Mouse (Mus musculus) MEL (cell line): ENCODE measurements around the gene Nfat5. TPM values are rescaled to one million over a fixed set of nuclear protein-coding genes. Genes with fewer than 3 reads are reported as not detected.

Experiments
- DNase-seq: peaks from one replicate; pipeline ENCODE4 v3.0.0; 2011; ENCODE audit warnings: low read depth, low spot score
- H3K27ac ChIP-seq: 2 replicates; pipeline ENCODE4 v1.5.1; 2012; ENCODE audit warnings: low read depth, mild to moderate bottlenecking, control low read depth, low read length, moderate library complexity; ENCODE audit not compliant: control insufficient read depth
- H3K27me3 ChIP-seq, 2 experiments: fragments of 150-350 bp in 1 of 2; sonication (generic) in 1 of 2; 2 replicates each; pipeline ENCODE4 v1.6.1; 2012; ENCODE audit warnings: low read length in 2 of 2, mild to moderate bottlenecking in 2 of 2, improper control_type of control experiment in 1 of 2, moderate library complexity in 1 of 2; ENCODE audit not compliant: insufficient read depth in 2 of 2, control insufficient read depth in 1 of 2
- H3K36me3 ChIP-seq, 2 experiments: 2 replicates each; pipeline ENCODE4 v1.6.1; 2012 to 2014; ENCODE audit warnings: low read length in 2 of 2, improper control_type of control experiment in 1 of 2, inconsistent platforms in 1 of 2, mild to moderate bottlenecking in 1 of 2; ENCODE audit not compliant: insufficient read depth in 2 of 2, control insufficient read depth in 1 of 2
- H3K4me1 ChIP-seq, 2 experiments: fragments of 150-350 bp in 1 of 2; sonication (generic) in 1 of 2; 2 replicates each; pipeline ENCODE4 v1.6.1; 2012; ENCODE audit warnings: low read length in 2 of 2, improper control_type of control experiment in 1 of 2, mild to moderate bottlenecking in 1 of 2; ENCODE audit not compliant: insufficient read depth in 2 of 2, control insufficient read depth in 1 of 2
- H3K4me3 ChIP-seq, 2 experiments: fragments of 150-350 bp in 1 of 2; sonication (generic) in 1 of 2; 2 replicates each; pipeline ENCODE4 v1.5.1; 2012; ENCODE audit warnings: low read depth in 2 of 2, low read length in 2 of 2, mild to moderate bottlenecking in 2 of 2, moderate library complexity in 2 of 2, control low read depth in 1 of 2, improper control_type of control experiment in 1 of 2; ENCODE audit not compliant: control insufficient read depth in 1 of 2, insufficient read depth in 1 of 2
- H3K79me2 ChIP-seq: 2 replicates; pipeline ENCODE4 v1.6.1; 2012; ENCODE audit warnings: mild to moderate bottlenecking, low read length, moderate library complexity; ENCODE audit not compliant: control insufficient read depth, poor library complexity, insufficient read depth
- H3K9ac ChIP-seq: 2 replicates; pipeline ENCODE4 v1.6.1; 2012; ENCODE audit warnings: low read depth, mild to moderate bottlenecking, control low read depth, low read length, moderate library complexity; ENCODE audit not compliant: control insufficient read depth, poor library complexity, severe bottlenecking
- H3K9me3 ChIP-seq: fragments of 150-350 bp; sonication (generic); replicated peaks from 2 replicates; pipeline ENCODE4 v1.6.1; 2012; ENCODE audit warnings: mild to moderate bottlenecking, low read length, improper control_type of control experiment, moderate library complexity; ENCODE audit not compliant: insufficient read depth
- BHLHE40 ChIP-seq: IDR thresholded peaks from 2 replicates; pipeline ENCODE4 v1.6.1; 2012; ENCODE audit warnings: low read depth, mild to moderate bottlenecking, inconsistent platforms, low read length, improper control_type of control experiment, borderline replicate concordance
- GABPA ChIP-seq: IDR thresholded peaks from 2 replicates; pipeline ENCODE4 v1.6.1; 2012; ENCODE audit warnings: low read depth, mild to moderate bottlenecking, inconsistent platforms, low read length, improper control_type of control experiment, moderate library complexity
- GATA1 ChIP-seq: IDR thresholded peaks from 2 replicates; pipeline ENCODE4 v1.6.1; 2011; ENCODE audit warnings: low read depth, low read length, improper control_type of control experiment
- KAT2A ChIP-seq: conservative IDR thresholded peaks from 2 replicates; pipeline ENCODE4 v1.6.1; 2012; ENCODE audit warnings: low read depth, low read length, improper control_type of control experiment, inconsistent platforms
- MAFK ChIP-seq: IDR thresholded peaks from 2 replicates; pipeline ENCODE4 v1.6.1; 2011; ENCODE audit warnings: low read depth, mild to moderate bottlenecking, low read length, improper control_type of control experiment, borderline replicate concordance
- MAX ChIP-seq: IDR thresholded peaks from 2 replicates; pipeline ENCODE4 v1.6.1; 2011; ENCODE audit warnings: low read length, improper control_type of control experiment
- MAZ ChIP-seq: IDR thresholded peaks from 2 replicates; pipeline ENCODE4 v1.6.1; 2012; ENCODE audit warnings: low read depth, mild to moderate bottlenecking, inconsistent platforms, low read length, improper control_type of control experiment
- NRF1 ChIP-seq: IDR thresholded peaks from 2 replicates; pipeline ENCODE4 v1.6.1; 2014; ENCODE audit warnings: low read depth, mild to moderate bottlenecking, inconsistent platforms, low read length, improper control_type of control experiment, moderate library complexity; ENCODE audit not compliant: poor library complexity, insufficient read depth, severe bottlenecking
- RCOR1 ChIP-seq: IDR thresholded peaks from 2 replicates; pipeline ENCODE4 v1.6.1; 2012; ENCODE audit warnings: low read depth, mild to moderate bottlenecking, inconsistent platforms, low read length, improper control_type of control experiment
- SMC3 ChIP-seq: IDR thresholded peaks from 2 replicates; pipeline ENCODE4 v1.6.1; 2011; ENCODE audit warnings: low read depth, low read length, improper control_type of control experiment
- TAL1 ChIP-seq: IDR thresholded peaks from 2 replicates; pipeline ENCODE4 v1.6.1; 2012; ENCODE audit warnings: mild to moderate bottlenecking, inconsistent platforms, low read length, moderate library complexity, mixed read lengths
- TCF12 ChIP-seq: IDR thresholded peaks from 2 replicates; pipeline ENCODE4 v1.6.1; 2014; ENCODE audit warnings: low read depth, mild to moderate bottlenecking, inconsistent platforms, low read length, improper control_type of control experiment, moderate library complexity
- USF1 ChIP-seq: IDR thresholded peaks from 2 replicates; pipeline ENCODE4 v1.6.1; 2014; ENCODE audit warnings: low read depth, mild to moderate bottlenecking, inconsistent platforms, low read length, improper control_type of control experiment, moderate library complexity
- USF2 ChIP-seq, 2 experiments: IDR thresholded peaks; 2 replicates each; pipeline ENCODE4 v1.6.1; 2011 to 2012; ENCODE audit warnings: improper control_type of control experiment in 2 of 2, low read length in 2 of 2, borderline replicate concordance in 1 of 2, inconsistent platforms in 1 of 2, low read depth in 1 of 2, mild to moderate bottlenecking in 1 of 2; ENCODE audit not compliant: insufficient read depth in 1 of 2
- ZMIZ1 ChIP-seq: IDR thresholded peaks from 2 replicates; pipeline ENCODE4 v1.6.1; 2012; ENCODE audit warnings: low read depth, mild to moderate bottlenecking, inconsistent platforms, low read length, improper control_type of control experiment, moderate library complexity
- ZNF384 ChIP-seq: IDR thresholded peaks from 2 replicates; pipeline ENCODE4 v1.6.1; 2012; ENCODE audit warnings: low read depth, mild to moderate bottlenecking, inconsistent platforms, low read length, improper control_type of control experiment
- polyA plus RNA-seq, 2 experiments: library from polyadenylated mRNA; stranded (reverse) in 1 of 2; unstranded in 1 of 2; fragments of >175 nt in 1 of 2; fragments of >200 nt in 1 of 2; gene quantifications; 2 replicates each; pipeline versions ENCODE4 v1.2.1 to v1.2.4; 2012; ENCODE audit warnings: low replicate concordance in 2 of 2, low read depth in 1 of 2; ENCODE audit not compliant: insufficient read length in 2 of 2, insufficient read depth in 1 of 2, missing spikeins in 1 of 2
- total RNA-seq: library from RNA; depleted of rRNA; stranded (reverse); fragments of 300-350 nt; gene quantifications from 2 replicates; pipeline ENCODE4 v1.2.3, GENCODE M21; 2012

Gene Nfat5
- total and polyA plus RNA-seq, 3 experiments: 4.2 to 11.3 TPM; not detected in 1

DNA sequence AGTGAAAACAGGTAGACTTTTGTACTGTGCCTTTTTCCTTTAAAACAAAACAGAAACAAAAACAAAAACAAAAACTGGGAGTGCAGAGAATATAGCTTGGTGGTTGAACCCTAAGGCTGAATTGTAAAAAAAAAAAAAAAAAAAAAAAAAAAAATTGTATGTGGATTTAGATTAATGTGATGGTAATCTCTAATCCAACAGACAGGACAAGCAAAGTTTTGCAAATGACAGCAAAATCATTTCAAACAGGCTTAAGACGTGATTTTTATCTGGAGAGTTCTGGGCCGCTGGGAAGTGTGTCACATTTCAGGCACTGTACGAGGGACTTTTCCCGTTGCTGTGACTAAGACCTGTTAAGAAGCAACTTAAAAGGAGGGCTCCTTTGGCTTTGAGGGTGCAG lies 23.0 kb upstream of the Nfat5 start:
- peaks cover 3 to 9% of the 10 kb centered on the region in 2 experiments; a peak in 2 of 4 replicates for H3K4me1 ChIP-seq
- TF ChIP-seq ZNF384 (peak; percentile 55), SMC3 (no peak)

DNA sequence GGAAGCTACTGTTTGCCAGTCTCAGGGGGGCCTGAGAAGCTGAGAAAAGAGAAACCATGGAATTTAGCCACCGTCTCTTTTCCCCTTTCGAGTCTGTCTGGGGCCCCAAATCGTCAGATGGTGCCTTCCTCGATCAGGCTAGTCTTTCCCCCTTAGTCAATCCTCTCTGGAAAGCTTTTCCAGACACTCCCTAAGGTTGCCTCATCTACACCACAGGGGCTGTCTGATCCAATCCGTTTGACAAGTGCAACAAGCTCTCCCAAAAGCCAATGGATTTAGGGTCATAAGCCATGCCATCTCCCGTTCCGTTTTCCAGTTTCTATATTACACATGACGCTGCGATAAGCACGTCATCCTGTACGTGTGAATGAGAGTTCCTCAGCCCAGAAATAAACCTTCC lies 22.5 kb upstream of the Nfat5 start:
- no peak overlapping the region for H3K27ac ChIP-seq
- H3K9me3 ChIP-seq: no peaks in the 10 kb centered on the region
- H3K4me1 ChIP-seq: peaks cover 3 to 9% of the 10 kb centered on the region in 2 experiments; a peak in 2 of 4 replicates
- DNase-seq: no peak
- TF ChIP-seq MAX: no peak
- no peak for TF ChIP-seq ZMIZ1
- no peak for TF ChIP-seq RCOR1
- TF ChIP-seq MAZ: no peak
- no peak for TF ChIP-seq NRF1
- TF ChIP-seq USF1: no peak
- TF ChIP-seq, all 39 proteins: peak for 0
- Histone ChIP-seq H3K4me3 (no peak overlapping the region), H3K27me3 (no peaks in the 10 kb centered on the region), H3K36me3 (peaks cover 0 to 2% of the 10 kb centered on the region in 2 experiments; a peak in 1 of 4 replicates), H3K79me2 (no peaks in the 10 kb centered on the region), H3K9ac (no peak overlapping the region)

More for the DNA sequence above, 23.0 kb upstream of the Nfat5 start:
- no peaks in the 10 kb centered on the region for H3K9me3 ChIP-seq
- no peak overlapping the region for H3K4me3 ChIP-seq
- no peak for DNase-seq
- no peak overlapping the region for H3K27ac ChIP-seq
- peaks cover 0 to 2% of the 10 kb centered on the region in 2 experiments; a peak in 1 of 4 replicates for H3K36me3 ChIP-seq
- no peaks in the 10 kb centered on the region for H3K79me2 ChIP-seq
- no peak overlapping the region for H3K9ac ChIP-seq
- H3K27me3 ChIP-seq: no peaks in the 10 kb centered on the region

DNA sequence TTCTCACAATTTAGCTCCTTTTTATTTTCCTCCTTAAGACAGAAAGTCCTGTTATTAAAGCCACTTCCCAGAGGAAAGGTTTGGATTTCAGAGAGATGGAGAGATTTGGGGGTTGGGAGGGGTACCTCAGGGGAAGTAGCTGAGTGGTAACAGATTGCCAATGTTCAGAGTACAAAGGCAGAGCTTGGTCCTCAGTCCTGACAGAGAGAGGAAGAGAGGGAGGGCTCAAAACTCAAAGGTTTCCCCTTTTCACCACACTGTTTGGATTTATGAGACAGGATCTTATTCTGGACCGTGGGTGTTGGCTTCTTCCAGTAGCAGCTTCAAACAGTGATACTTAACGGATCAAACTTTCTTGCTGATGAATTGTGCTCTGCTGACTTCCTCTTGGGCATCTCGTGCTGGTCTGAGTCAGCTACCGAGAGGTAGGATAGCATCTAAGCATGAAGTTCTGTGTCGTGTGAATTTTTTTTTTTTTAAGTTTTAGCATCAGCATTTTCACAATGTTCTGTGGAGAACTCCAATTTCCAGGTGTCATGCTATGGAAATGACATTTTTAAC lies 15.9 kb upstream of the Nfat5 start:
- Histone ChIP-seq H3K27me3 (no peaks in the 10 kb centered on the region), H3K27ac (no peak overlapping the region), H3K36me3 (peaks cover 0 to 7% of the 10 kb centered on the region in 2 experiments; a peak in 1 of 4 replicates), H3K9ac (no peak overlapping the region), H3K79me2 (no peaks in the 10 kb centered on the region), H3K4me3 (no peak overlapping the region), H3K4me1 (peaks cover 2 to 7% of the 10 kb centered on the region in 2 experiments; a peak in 3 of 4 replicates), H3K9me3 (no peaks in the 10 kb centered on the region)
- DNase-seq: peak; percentile 58
- no peak for TF ChIP-seq TCF12
- TF ChIP-seq TAL1: no peak
- TF ChIP-seq USF2 (IDR thresholded peaks at IDR 0.05; ENCODE audit: borderline replicate concordance in 1 of 2, insufficient read depth in 1 of 2, low read depth in 1 of 2, low read length in 2 of 2): no peak
- peak; percentile 62 for TF ChIP-seq ZNF384
- no peak for TF ChIP-seq MAFK
- TF ChIP-seq GABPA: no peak
- no peak for TF ChIP-seq KAT2A
- TF ChIP-seq BHLHE40: peak; percentile 23; the same call in 1 of the 2 replicates
- TF ChIP-seq GATA1: no peak
